Mouse (Mus musculus) 3134 (cell line): ENCODE measurements around the gene Myo6.
"Not testable (repeated sequence)": the region's sequence is repeated elsewhere in the genome, so short reads cannot be mapped to it uniquely, and the experiment has no call there.

Experiments
- DNase-seq: peaks from one replicate; pipeline ENCODE4 v3.0.0-alpha.2; 2011; ENCODE audit warnings: low spot score; ENCODE audit not compliant: insufficient read length; ENCODE audit errors: extremely low read depth

Myo6 gene

GRCm38 (mm10) chr9:80284539-80285174 is 119.8 kb downstream of the Myo6 start:
- no peak for DNase-seq

DNA sequence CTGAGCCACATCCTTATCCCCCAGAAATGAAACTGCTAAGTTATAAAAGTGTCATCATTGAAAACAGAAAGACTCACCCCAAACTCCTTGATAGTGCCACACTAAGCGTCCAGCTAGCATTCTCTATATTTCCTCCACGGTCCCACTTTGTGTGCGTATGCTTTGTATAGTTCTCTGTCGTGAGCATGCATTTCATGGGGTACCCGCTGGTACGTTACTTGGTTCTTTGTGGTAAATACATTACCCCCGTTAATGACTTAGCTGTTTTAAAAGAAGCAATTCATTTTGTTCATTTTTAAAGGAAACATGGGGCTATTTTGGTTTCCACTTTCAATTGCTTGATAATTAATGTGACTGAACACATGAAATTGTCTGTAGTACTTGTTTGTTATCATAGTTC is 122.0 kb downstream of the Myo6 start:
- no peak for DNase-seq

DNA sequence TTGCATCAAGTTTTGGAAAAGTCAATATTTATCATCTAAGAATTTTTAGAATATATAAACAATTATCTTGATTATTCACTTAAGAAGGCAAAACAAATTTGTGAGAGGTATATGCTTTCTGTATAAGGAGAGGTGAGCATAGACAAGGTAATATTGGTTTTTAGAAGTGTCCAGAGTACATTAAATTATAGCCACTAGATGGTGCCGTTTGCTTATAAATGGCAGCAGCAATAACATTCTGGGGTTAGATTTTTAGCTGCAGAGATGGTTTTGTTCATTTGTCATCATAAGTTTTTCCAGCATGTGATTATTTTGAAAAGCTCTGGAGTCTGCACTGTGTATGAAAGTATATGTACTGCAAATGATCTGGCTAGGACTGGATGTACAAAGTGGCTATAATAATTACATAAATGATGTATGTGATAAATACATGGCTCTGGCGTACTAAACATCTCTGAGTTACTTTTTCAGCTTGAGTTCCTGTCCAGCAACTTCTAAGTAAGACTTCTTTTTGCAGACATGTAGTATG is 128.3 kb downstream of the Myo6 start:
- no peak for DNase-seq

DNA sequence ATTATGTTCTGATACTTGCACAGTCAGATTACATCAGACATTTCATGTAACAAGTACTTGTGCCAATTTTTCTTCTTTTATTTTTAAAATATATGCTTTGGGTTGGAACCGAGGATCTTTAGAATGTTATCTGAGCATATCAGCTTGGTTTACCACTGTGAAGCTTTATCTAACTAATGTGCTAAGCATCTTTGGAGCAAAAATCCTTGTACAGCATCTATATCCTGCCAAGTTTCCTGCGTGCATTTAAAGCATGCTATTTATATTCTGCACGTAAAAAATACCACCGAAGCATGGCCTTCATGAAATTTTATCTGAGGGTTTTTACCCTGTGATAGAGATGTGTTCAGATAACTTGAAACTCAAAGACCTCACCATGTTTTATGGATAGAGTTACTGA is 131.3 kb downstream of the Myo6 start:
- DNase-seq = no peak

- no peak for DNase-seq
Measured at GRCm38 (mm10) chr9:80299031-80299430, 134.2 kb downstream of the Myo6 start.

- DNase-seq = no peak
Measured at GRCm38 (mm10) chr9:80303518-80303917, 138.7 kb downstream of the Myo6 start.

DNA sequence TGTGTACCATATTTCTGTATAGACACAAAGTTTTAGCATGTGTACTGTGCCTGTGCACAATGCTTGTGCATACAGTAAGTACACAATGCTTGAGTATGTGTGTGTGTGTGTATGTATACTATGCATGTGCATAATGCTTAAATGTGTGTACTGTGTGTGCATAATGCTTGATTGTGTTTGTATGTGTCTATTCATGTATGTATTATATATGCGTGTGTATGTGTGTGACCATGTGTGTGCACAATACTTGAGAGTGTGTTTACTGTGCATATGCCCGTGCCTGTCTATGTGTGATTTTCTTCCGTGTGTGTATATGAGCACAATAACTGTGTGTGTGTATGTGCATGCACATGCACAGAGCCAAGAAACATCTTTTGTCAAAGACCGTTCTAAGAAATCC is 141.6 kb downstream of the Myo6 start:
- DNase-seq = no peak

- no peak for DNase-seq
Measured at GRCm38 (mm10) chr9:80306853-80307252, 142.0 kb downstream of the Myo6 start.

GRCm38 (mm10) chr9:80307629-80308028 is 142.8 kb downstream of the Myo6 start:
- no peak for DNase-seq

- no peak for DNase-seq
Measured at GRCm38 (mm10) chr9:80313610-80314009, 148.8 kb downstream of the Myo6 start.

DNA sequence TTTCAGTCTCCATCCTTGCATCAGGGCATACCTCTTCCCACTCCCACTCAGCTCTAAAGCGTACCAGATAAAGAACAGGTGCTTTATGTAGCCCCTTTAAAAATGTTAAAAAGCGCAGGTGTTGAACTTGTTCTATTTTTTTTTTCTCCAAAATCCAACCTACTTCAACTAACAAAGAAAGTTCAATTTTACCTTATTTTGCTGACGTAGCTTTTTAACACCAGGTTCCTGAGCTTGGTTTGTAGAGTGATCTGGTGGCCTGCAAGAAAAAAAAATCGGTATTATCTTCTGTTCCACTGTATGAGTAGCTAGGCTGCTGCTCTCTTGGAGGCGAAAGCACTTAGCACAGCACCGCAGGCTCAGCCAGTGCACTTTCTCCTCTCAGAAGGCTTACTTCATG is 151.1 kb downstream of the Myo6 start:
- DNase-seq = no peak

DNA sequence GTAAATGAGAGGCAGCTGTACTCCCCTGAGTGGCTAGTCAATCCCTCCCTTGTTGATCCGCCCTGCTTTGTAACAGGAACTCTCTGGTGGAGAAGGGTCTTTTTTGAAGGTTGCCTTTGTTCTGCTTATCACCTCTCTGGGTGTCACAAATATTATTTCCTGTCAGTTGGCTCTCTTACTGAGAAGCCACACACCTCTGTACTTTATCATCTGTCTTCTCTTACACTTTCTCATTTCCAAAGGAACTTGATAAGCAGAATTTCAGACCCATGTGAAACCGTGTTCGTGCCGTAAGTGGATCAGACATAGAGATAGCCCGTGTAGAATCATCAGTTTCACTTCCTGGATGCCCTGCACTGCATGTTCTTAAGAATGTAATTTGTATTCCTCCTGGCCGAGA is 153.2 kb downstream of the Myo6 start:
- no peak for DNase-seq

- not testable (repeated sequence) for DNase-seq
Measured at GRCm38 (mm10) chr9:80321051-80321887, 156.4 kb downstream of the Myo6 start.

GRCm38 (mm10) chr9:80332153-80332552 is 167.3 kb downstream of the Myo6 start:
- peak; percentile 56 for DNase-seq

GRCm38 (mm10) chr9:80333466-80333865 is 168.6 kb downstream of the Myo6 start:
- DNase-seq = no peak

- DNase-seq = no peak
Measured at GRCm38 (mm10) chr9:80333998-80334605, 169.3 kb downstream of the Myo6 start.

DNA sequence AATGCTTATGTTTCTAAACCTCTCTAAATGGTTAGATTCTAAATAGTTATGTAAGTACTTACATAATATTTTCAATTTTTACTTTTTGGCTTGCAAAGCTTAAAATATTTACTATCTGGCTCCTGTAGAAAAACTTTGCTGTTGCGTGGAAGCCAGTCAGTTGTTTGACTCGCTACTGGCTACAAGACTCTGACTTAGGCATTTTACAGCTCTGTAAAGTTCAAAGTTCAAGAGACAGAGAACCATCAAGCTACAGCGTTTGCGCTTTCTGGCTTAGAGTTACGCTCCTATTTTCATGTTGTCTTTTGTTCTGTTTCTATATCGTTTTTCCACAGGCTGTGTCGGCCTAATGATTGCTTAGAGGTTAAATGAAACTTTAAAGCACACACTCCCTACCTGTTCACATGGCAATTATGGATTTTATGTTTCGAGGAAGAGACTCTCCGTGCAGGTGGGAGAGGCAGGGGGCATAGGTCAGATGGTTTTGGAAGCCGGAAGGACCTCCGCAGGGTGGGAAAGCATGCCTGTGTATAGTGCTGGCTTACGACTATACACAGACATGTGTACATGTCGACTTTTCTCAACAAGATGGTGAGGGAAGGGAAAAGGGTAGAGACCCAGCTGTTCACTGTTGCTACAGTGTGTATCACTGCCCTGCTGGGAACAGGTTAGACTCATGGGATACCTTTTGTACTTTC is 171.0 kb downstream of the Myo6 start:
- DNase-seq = no peak

DNA sequence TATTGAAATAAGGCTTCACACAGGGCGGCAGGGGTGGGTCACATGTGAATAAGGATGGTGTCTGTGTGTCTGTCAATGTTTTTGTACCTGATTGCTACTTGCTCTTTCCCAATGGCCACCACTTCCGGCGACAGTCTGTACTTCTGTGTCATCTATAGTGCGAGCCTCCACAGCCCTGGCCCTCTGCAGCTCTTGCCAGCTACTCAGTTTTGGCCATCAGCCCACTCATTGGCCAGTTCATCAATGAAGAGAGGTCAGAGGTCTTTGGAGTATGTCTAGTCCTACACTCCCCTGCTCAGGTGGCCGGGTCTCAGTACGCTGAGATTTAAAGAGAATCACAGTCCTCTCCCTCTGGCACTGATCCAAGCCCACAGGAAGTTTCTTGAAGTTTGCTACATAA is 173.2 kb downstream of the Myo6 start:
- DNase-seq = no peak

GRCm38 (mm10) chr9:80340927-80341326 is 176.1 kb downstream of the Myo6 start:
- DNase-seq = no peak

DNA sequence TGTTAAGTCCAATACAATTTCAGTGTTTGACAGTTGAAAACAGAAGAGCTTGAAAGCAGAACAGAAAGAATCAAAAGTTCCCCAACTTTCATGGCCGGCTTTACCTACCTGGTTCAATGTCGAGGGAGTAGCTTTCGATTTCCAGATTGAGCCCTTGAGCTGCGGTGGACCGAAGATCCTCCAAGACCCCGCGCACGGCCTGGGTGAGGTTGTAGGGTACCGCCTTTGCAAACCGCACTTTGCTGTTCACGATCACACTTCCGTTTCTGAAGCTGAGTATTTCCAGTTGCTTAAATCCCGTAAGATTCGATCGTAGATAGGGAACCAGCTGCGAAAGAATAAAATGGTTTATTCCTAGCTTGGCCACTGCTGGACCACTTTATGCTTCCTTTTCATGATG is 176.9 kb downstream of the Myo6 start:
- DNase-seq = no peak

DNA sequence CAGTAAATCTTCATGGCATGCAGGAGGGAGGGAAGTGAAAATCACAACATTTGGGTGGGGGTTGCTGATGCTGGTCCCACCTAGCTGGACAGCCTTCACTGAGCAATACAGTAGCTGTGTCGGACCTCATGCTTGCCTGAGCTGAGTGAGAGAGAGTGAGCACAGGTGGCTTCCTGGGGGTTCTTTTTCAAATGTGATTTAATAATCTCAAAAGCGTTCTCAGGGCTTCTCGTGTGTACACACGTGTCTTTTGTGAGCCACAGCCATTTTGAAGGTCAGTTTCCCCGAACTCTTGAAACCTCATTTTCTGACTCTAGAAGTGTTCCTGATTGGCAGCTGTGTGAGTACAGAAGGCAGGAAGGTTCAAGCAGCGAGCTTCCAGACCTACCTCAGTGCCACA is 177.7 kb downstream of the Myo6 start:
- DNase-seq = no peak
